Comparison of ENCODE assay signal across 14 mouse cellular contexts in the genomic region with DNA sequence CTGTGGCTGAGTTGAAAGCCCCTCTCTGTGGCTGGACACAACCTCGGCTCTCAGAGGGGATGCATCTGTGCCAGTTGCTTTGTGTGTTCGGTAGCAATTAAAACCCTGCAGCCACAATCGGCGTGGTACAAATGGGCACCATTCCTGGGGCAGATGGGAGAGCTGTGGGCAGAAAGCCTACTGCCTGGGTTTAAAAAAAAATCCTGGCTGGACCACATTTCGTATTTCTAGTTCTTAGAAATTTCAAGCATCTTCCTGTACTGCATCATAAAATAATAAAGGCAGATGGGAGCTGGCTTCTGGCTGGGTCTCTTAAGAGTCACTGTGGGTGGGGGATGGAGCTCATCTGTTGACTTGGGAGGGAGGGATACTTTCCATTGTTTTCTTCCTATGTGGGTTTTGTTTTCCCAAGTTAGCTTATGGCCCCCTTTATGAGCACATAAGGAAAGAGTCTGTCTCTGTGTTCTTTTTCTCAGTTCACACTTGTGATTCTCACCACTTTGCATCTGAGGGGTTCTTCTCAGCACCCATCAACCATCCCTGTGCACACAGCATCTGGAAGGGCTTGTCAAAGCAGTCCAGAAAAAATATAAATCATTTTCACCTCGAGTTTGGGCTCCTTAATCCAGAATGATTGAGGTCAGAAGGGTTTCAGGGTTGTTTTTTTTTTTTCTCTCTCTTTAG.
A peak's percentile ranks its signal among the peaks of the same experiment; 100 is the strongest.
DNase-seq lines count a peak whose midpoint lies in the region; ATAC-seq lines count a peak whose summit lies in the region.
"Had no signal": no experiment of that assay in that cellular context is flagged by ENCODE, and none has a peak within 500 bp of the region (broad histone marks: within the 10 kb centered on the region; RNA-seq: fewer than 3 reads in every experiment).

No protein-coding gene starts in this region.

- H3K4me3 ChIP-seq in forebrain, embryonic 15.5 days, result no peak overlapping the region
- H3K4me3 ChIP-seq in forebrain, embryonic 11.5 days (ENCODE audit: low read depth, low read length), result no peak overlapping the region
- H3K4me3 ChIP-seq: embryonic facial prominence, embryonic 13.5 days; intestine, embryonic 15.5 days; limb, embryonic 15.5 days; megakaryocyte, embryonic 14.5 days had no signal

- no peaks in the 10 kb centered on the region for H3K27me3 ChIP-seq in forebrain, embryonic 15.5 days
- H3K27me3 ChIP-seq in forebrain, embryonic 11.5 days (ENCODE audit: control insufficient read depth, insufficient read depth, low read length), result no peaks in the 10 kb centered on the region
- H3K27me3 ChIP-seq: embryonic facial prominence, embryonic 13.5 days; intestine, embryonic 15.5 days; limb, embryonic 15.5 days; megakaryocyte, embryonic 14.5 days had no signal

- H3K9me3 ChIP-seq in forebrain, embryonic 15.5 days, result no peaks in the 10 kb centered on the region
- no peaks in the 10 kb centered on the region for H3K9me3 ChIP-seq in forebrain, embryonic 11.5 days (ENCODE audit: control insufficient read depth, low read length)
- H3K9me3 ChIP-seq: embryonic facial prominence, embryonic 13.5 days; intestine, embryonic 15.5 days; limb, embryonic 15.5 days; megakaryocyte, embryonic 14.5 days had no signal

- no peaks in the 10 kb centered on the region for H3K36me3 ChIP-seq in forebrain, embryonic 15.5 days
- no peaks in the 10 kb centered on the region for H3K36me3 ChIP-seq in forebrain, embryonic 11.5 days (ENCODE audit: control insufficient read depth, insufficient read depth, low read length)
- H3K36me3 ChIP-seq: embryonic facial prominence, embryonic 13.5 days; intestine, embryonic 15.5 days; limb, embryonic 15.5 days had no signal

- no peak overlapping the region for H3K9ac ChIP-seq in forebrain, embryonic 15.5 days (replicated peaks)
- H3K9ac ChIP-seq in forebrain, embryonic 11.5 days (ENCODE audit: low read length), result no peak overlapping the region
- H3K9ac ChIP-seq: embryonic facial prominence, embryonic 13.5 days; intestine, embryonic 15.5 days; limb, embryonic 15.5 days had no signal

- intact Hi-C loops in gastrocnemius, postnatal 14 days (cut with DNase I; ENCODE audit: low total_unique reads), result no loop called here

- H3K27ac ChIP-seq in forebrain, embryonic 15.5 days (replicated peaks), result peak overlapping the region; percentile 63
- no peak overlapping the region for H3K27ac ChIP-seq in forebrain, embryonic 11.5 days (ENCODE audit: low read depth, low read length)
- H3K27ac ChIP-seq: embryonic facial prominence, embryonic 13.5 days; intestine, embryonic 15.5 days; limb, embryonic 15.5 days had no signal

- H3K4me1 ChIP-seq in forebrain, embryonic 15.5 days, result peaks cover 15% of the 10 kb centered on the region
- no peaks in the 10 kb centered on the region for H3K4me1 ChIP-seq in forebrain, embryonic 11.5 days (replicated peaks; ENCODE audit: control insufficient read depth, insufficient read depth, low read length)
- H3K4me1 ChIP-seq: embryonic facial prominence, embryonic 13.5 days; intestine, embryonic 15.5 days; limb, embryonic 15.5 days; megakaryocyte, embryonic 14.5 days had no signal

- H3K4me2 ChIP-seq in forebrain, embryonic 15.5 days (replicated peaks), result no peak overlapping the region
- no peak overlapping the region for H3K4me2 ChIP-seq in forebrain, embryonic 11.5 days (ENCODE audit: low read depth, low read length, severe bottlenecking)
- H3K4me2 ChIP-seq: embryonic facial prominence, embryonic 13.5 days; intestine, embryonic 15.5 days; limb, embryonic 15.5 days had no signal

- DNase-seq in forebrain, embryonic 11.5 days (ENCODE audit: low spot score), result no peak
- DNase-seq in cerebellum, postnatal 14 days, result peak; percentile 77 to 84
- peak; percentile 75 to 78 for DNase-seq in layer of hippocampus, postnatal 10 days (ENCODE audit: low spot score in 2 of 2)
- peak; percentile 37 for DNase-seq in right cerebral cortex, postnatal 14 days
- no peak for DNase-seq in thymus, adult 18-20 months
- DNase-seq in c-Kit-positive CD71-positive TER-119-positive erythroid progenitor cells, embryonic 14.5 days (ENCODE audit: low spot score), result no peak
- no peak for DNase-seq in gastrocnemius, postnatal 14 days
- DNase-seq: adrenal gland, postnatal 25 days; heart, adult 18-20 months had no signal

- WGBS in forebrain, embryonic 15.5 days, result 37% methylated on average over 6 of the region's 6 CpGs
- WGBS in forebrain, embryonic 11.5 days, result 77% methylated on average over 6 of the region's 6 CpGs

- ATAC-seq in forebrain, embryonic 15.5 days (replicated peaks), result peak; percentile 73
- no peak for ATAC-seq in forebrain, embryonic 11.5 days (replicated peaks; ENCODE audit: low FRiP score)
- ATAC-seq: intestine, embryonic 15.5 days had no signal

Comparison
In these comparisons a context has a peak if more than half of its experiments do, and no peak if none do; other contexts are left out.
1. DNase-seq: peak in cerebellum, postnatal 14 days (2 of 2), layer of hippocampus, postnatal 10 days (2 of 2) and right cerebral cortex, postnatal 14 days (single experiment); none in forebrain, embryonic 11.5 days (single experiment), thymus, adult 18-20 months (0 of 2), c-Kit-positive CD71-positive TER-119-positive erythroid progenitor cells, embryonic 14.5 days (single experiment) and gastrocnemius, postnatal 14 days (single experiment).